Mouse (Mus musculus) megakaryocyte, embryonic 14.5 days (primary cell): ENCODE measurements around the gene Rpl24. TPM values are rescaled to one million over a fixed set of nuclear protein-coding genes. Genes with fewer than 3 reads are reported as not detected.

ENCODE experiments used
- H3K27me3 ChIP-seq: replicated peaks from 2 replicates; pipeline ENCODE3; 2012; ENCODE audit warnings: inconsistent platforms
- H3K36me3 ChIP-seq: replicated peaks from 2 replicates; pipeline ENCODE3; 2012; ENCODE audit warnings: low read length, inconsistent platforms, mixed read lengths
- H3K4me1 ChIP-seq: 2 replicates; pipeline ENCODE4 v1.6.1; 2012; ENCODE audit warnings: inconsistent platforms
- H3K4me3 ChIP-seq: replicated peaks from 2 replicates; pipeline ENCODE3; 2012; ENCODE audit warnings: moderate library complexity, mild to moderate bottlenecking, inconsistent platforms
- H3K9me3 ChIP-seq: 2 replicates; pipeline ENCODE4 v1.6.1; 2012; ENCODE audit warnings: inconsistent platforms
- FLI1 ChIP-seq: IDR thresholded peaks from 2 replicates; pipeline ENCODE4 v1.6.1; 2012; ENCODE audit warnings: low read length, inconsistent platforms, mixed read lengths
- GATA1 ChIP-seq: IDR thresholded peaks from 3 replicates; pipeline ENCODE4 v1.6.1; 2012; ENCODE audit warnings: mixed read lengths, low read length, inconsistent platforms, borderline replicate concordance
- polyA plus RNA-seq: library from polyadenylated mRNA; stranded (reverse); fragments of >175 nt; gene quantifications from 2 replicates; pipeline ENCODE4 v1.2.3, GENCODE M21; 2012; ENCODE audit warnings: low replicate concordance; ENCODE audit not compliant: insufficient read depth

Gene Rpl24
- polyA plus RNA-seq, 1 experiment, result 75.6 TPM

- TF ChIP-seq GATA1 (no peak), FLI1 (no peak)
- H3K36me3 ChIP-seq, result peaks cover 46% of the 10 kb centered on the region
- no peaks in the 10 kb centered on the region for H3K27me3 ChIP-seq
- H3K4me3 ChIP-seq, result no peak overlapping the region
- peaks cover 55% of the 10 kb centered on the region for H3K4me1 ChIP-seq
- no peaks in the 10 kb centered on the region for H3K9me3 ChIP-seq
These were observed 4.3 kb downstream of the Rpl24 start for GRCm38 (mm10) chr16:55970416-55970815.

DNA sequence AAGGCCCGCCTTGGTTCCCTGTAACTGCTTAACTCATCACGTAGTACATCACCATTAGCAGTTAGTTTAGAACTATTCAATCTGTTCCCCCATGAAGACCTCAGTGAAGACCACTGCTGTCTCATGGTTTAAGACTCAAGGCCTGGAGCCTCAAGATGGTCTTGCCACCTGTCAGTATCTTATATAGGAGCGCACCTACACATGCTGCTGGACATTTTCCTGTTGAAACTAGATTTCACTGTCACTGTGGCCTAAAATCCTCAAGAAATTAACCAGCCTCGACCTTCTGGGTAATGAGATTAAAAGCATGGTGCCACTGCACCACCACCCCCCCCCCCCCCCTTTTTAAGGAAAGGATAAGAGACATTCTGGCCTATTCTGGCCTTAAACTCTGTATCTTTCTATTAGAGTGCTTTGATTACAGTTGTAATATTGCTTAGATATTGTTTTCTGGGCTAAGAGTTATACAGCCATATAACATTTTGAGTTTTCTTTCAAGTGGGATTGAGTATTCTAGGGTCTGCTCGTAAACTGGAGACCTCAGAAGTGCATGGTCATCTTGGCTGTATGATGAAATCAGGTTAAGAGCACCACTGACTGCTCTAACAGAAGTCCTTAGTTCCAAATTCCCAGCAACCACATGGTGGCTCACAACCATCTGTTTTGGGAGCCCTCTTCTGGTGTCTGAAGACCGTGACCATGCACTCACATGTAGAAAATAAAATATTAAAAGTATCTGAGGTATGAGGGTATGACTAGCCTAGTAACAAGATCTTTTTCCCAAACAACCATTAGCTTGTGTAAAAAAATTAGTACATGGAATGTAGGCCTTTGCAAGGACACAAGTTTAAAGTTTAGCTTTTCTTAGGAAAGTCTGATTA lies 5.9 kb downstream of the Rpl24 start:
- Histone ChIP-seq H3K9me3 (no peaks in the 10 kb centered on the region), H3K4me3 (no peak overlapping the region), H3K36me3 (peaks cover 46% of the 10 kb centered on the region), H3K27me3 (no peaks in the 10 kb centered on the region), H3K4me1 (peaks cover 64% of the 10 kb centered on the region)
- TF ChIP-seq FLI1 (no peak), GATA1 (no peak)

GRCm38 (mm10) chr16:55972626-55973201 lies 6.6 kb downstream of the Rpl24 start:
- Histone ChIP-seq H3K4me3 (peak overlapping the region; percentile 99), H3K9me3 (no peaks in the 10 kb centered on the region), H3K4me1 (peaks cover 59% of the 10 kb centered on the region)

DNA sequence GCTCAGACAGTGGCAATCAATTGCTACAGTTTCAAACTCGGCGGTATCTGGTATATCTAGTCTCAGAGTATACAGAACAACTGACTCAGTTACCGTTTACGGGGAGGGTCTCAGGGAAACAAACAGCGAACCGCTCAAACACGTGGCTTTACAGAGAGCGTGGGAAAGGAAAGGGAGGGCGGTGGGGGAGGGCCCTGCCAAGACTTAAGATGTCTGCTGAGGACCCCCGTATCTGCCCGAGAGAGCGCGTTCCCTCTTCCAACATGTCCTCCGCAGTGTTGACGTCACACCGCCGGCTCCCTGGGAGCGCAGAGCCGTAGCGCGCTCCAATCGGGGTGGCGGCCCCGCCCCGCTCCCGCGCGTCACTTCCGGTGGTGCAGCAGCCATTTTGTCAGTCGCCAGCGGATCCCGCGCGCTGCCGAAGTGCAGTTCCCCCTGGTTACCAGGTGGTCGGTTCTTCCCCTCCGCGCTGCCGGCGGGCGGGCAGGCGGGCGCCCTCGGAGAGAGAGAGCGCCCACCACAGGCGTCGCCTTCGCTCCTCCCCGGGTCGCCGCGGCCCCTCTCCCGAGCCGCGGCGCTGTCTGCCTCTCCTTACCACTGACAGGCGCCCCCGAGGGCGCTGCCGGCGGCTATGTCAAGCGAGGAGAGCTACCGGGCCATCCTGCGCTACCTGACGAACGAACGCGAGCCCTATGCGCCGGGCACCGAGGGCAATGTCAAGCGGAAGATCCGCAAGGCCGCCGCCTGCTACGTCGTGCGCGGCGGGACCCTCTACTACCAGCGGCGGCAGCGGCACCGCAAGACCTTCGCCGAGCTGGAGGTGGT lies 7.6 kb downstream of the Rpl24 start, which contains the start of gene Zbtb11:
TSS of gene Zbtb11 (plus strand) at position 453 of the 825 bp plus-strand sequence.
- Histone ChIP-seq H3K27me3 (no peaks in the 10 kb centered on the region), H3K4me1 (peaks cover 56% of the 10 kb centered on the region), H3K36me3 (peaks cover 46% of the 10 kb centered on the region), H3K9me3 (no peaks in the 10 kb centered on the region), H3K4me3 (peak within 1 kb of the TSS; percentile 99)
- TF ChIP-seq FLI1, result peak; percentile 90; the same call in 1 of the 2 replicates
- TF ChIP-seq GATA1, result no peak

More at GRCm38 (mm10) chr16:55972626-55973201, 6.6 kb downstream of the Rpl24 start:
- TF ChIP-seq FLI1 (no peak), GATA1 (no peak)
- Histone ChIP-seq H3K27me3 (no peaks in the 10 kb centered on the region), H3K36me3 (peaks cover 43% of the 10 kb centered on the region)

GRCm38 (mm10) chr16:55974256-55974902 lies 8.3 kb downstream of the Rpl24 start:
- peak overlapping the region; percentile 99 for H3K4me3 ChIP-seq
- TF ChIP-seq FLI1 (no peak), GATA1 (no peak)
- peaks cover 52% of the 10 kb centered on the region for H3K4me1 ChIP-seq
- H3K9me3 ChIP-seq, result no peaks in the 10 kb centered on the region
- no peaks in the 10 kb centered on the region for H3K27me3 ChIP-seq
- H3K36me3 ChIP-seq, result peaks cover 39% of the 10 kb centered on the region

GRCm38 (mm10) chr16:55974903-55975285 lies 8.8 kb downstream of the Rpl24 start:
- Histone ChIP-seq H3K4me1 (peaks cover 47% of the 10 kb centered on the region), H3K9me3 (no peaks in the 10 kb centered on the region), H3K4me3 (peak overlapping the region; percentile 99), H3K36me3 (peaks cover 35% of the 10 kb centered on the region), H3K27me3 (no peaks in the 10 kb centered on the region)
- TF ChIP-seq FLI1 (no peak), GATA1 (no peak)

- no peaks in the 10 kb centered on the region for H3K9me3 ChIP-seq
- H3K4me3 ChIP-seq, result no peak overlapping the region
- no peak for TF ChIP-seq GATA1
- TF ChIP-seq FLI1, result no peak
- H3K27me3 ChIP-seq, result no peaks in the 10 kb centered on the region
- peaks cover 5% of the 10 kb centered on the region; the same call in 1 of the 2 replicates for H3K4me1 ChIP-seq
- H3K36me3 ChIP-seq, result peaks cover 81% of the 10 kb centered on the region
These were observed 19.9 kb downstream of the Rpl24 start for GRCm38 (mm10) chr16:55986001-55986400.

- Histone ChIP-seq H3K4me3 (no peak overlapping the region), H3K27me3 (no peaks in the 10 kb centered on the region), H3K9me3 (no peaks in the 10 kb centered on the region), H3K36me3 (peaks cover 80% of the 10 kb centered on the region), H3K4me1 (peaks cover 3% of the 10 kb centered on the region; the same call in 1 of the 2 replicates)
- no peak for TF ChIP-seq GATA1
- no peak for TF ChIP-seq FLI1
These were observed 24.2 kb downstream of the Rpl24 start for GRCm38 (mm10) chr16:55990311-55990710.

GRCm38 (mm10) chr16:55994235-55994634 lies 28.2 kb downstream of the Rpl24 start:
- H3K27me3 ChIP-seq, result no peaks in the 10 kb centered on the region
- H3K9me3 ChIP-seq, result no peaks in the 10 kb centered on the region
- TF ChIP-seq FLI1 (no peak), GATA1 (no peak)
- H3K4me3 ChIP-seq, result no peak overlapping the region
- H3K36me3 ChIP-seq, result peaks cover 85% of the 10 kb centered on the region
- peaks cover 3% of the 10 kb centered on the region; the same call in 1 of the 2 replicates for H3K4me1 ChIP-seq
